Mouse (Mus musculus): ENCODE measurements around the gene Mylk2.

Mylk2 gene

DNA sequence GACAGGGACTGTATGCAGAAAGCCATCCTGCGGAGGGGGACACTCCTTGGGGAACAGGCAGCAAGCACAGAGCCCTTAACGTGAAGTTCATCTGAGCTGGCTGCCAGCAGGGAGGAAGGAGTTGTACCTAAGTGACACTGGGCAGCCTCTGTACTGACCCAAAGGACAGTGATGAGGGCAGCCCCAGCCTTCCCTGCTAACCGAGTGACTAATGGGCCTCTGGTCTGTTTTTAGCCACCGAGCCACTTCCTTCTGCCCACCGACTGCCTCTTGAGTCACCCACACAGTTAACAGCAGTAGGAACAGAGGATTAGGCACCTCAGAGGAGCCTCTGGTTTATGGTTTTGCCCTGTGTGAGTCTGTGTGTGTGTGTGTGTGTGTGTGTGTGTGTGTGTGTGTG is 16.2 kb downstream of the Mylk2 start:
- ChIA-PET POLR2A (no interaction called here), CTCF (interaction anchor here in 1 of 4 experiments (0.7 kb wide), 1 partner anchor 535 kb away, joined by 3 read pairs; no protein-coding TSS in a partner anchor)

- CTCF ChIA-PET = interaction anchor here in 2 of 4 experiments (0.5 to 0.7 kb wide), 2 partner anchors 14 to 536 kb away, joined by 3 to 4 read pairs; no protein-coding TSS in a partner anchor
- POLR2A ChIA-PET = interaction anchor here in 1 of 4 experiments (0.6 kb wide), 1 partner anchor 587 kb away, joined by 3 read pairs; no protein-coding TSS in a partner anchor
Observed at GRCm38 (mm10) chr2:152928219-152928987, 17.3 kb downstream of the Mylk2 start.

GRCm38 (mm10) chr2:152928988-152929370 is 17.8 kb downstream of the Mylk2 start:
- ChIA-PET CTCF (interaction anchor here in 1 of 4 experiments (1.3 kb wide), 1 partner anchor 11 kb away, joined by 3 read pairs; no protein-coding TSS in a partner anchor), POLR2A (no interaction called here)

DNA sequence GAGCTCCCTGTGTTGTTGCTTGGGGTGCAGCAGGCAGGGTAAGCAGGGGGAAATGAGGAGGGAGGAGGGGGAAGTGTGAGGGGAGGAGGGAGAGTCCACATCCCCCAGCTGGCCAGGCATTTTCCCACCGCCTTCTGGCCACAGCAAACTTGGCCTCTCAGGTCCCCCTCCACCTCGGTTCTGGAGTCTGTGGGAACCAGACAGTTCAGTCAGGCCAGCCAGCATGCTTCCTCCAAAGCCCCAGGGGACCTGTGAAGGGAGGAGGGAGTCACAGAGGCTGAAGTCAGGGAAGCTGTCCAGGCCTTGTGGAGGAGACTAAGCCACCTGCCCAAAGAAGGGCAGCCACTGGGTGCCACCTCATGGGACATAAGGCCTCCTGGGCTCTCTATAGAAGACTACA is 19.1 kb downstream of the Mylk2 start:
- CTCF ChIA-PET = interaction anchor here in 2 of 4 experiments (0.5 to 1.3 kb wide), 3 partner anchors 10 to 281 kb away, joined by 3 read pairs; no protein-coding TSS in a partner anchor
- POLR2A ChIA-PET = no interaction called here

DNA sequence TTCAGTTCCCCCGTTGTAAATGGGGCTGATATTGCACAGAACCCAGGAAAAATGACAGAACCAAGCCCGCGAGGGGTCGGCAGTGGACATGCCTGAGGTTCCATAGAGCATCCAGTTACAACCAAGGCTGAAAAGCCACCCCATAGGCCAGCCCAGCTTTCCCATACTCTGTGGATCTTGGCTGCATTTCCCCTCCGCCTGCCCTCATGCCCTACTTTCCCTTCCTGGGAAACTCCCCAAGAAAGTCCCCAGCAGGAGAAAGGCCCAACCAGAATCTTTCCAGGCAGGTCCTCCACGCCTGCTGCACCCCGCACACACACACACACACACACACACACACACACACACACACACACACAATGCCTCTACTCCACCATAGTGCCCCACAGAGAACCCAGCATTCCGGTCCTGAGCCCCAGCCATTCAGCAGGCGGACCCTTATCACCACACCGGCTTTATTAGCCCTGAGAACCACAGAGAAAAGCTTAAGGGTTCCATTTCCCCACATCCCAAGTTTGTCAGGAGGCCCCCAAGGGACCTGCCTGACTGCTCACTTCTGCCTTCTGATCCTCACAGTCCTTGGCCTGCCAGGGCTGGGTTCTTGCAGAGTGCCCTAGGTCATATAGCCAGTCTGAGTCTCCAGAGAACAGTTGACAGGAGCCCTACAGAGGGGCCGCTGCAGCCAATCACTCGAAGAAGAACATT is 20.5 kb downstream of the Mylk2 start:
- CTCF ChIA-PET = interaction anchor here in 3 of 4 experiments (0.6 to 2.4 kb wide), 11 partner anchors 8 to 316 kb away, joined by 3 to 8 read pairs (median 4); partner anchors contain the start of gene H13 (in 1 of the 3)
- POLR2A ChIA-PET = interaction anchor here in 2 of 4 experiments (0.7 to 2.6 kb wide), 7 partner anchors 7 to 303 kb away, joined by 3 to 9 read pairs (median 4); no protein-coding TSS in a partner anchor

GRCm38 (mm10) chr2:152933048-152933447 is 21.9 kb downstream of the Mylk2 start, which contains the start of gene Foxs1:
Foxs1 (minus strand) TSS chr2:152933208.
- CTCF ChIA-PET = interaction anchor here (0.6 to 2.4 kb wide), 23 partner anchors 9 to 481 kb away, joined by 3 to 8 read pairs (median 3); partner anchors contain the start of genes Dusp15 (in 1 of the 4), H13 (in 1 of the 4) and Xkr7 (in 1 of the 4)
- POLR2A ChIA-PET = interaction anchor here in 2 of 4 experiments (1.0 to 2.6 kb wide), 8 partner anchors 9 to 210 kb away, joined by 3 to 9 read pairs (median 4); no protein-coding TSS in a partner anchor

- CTCF ChIA-PET = interaction anchor here (0.5 to 2.4 kb wide), 29 partner anchors 8 to 1119 kb away, joined by 3 to 8 read pairs (median 3); partner anchors contain the start of genes Dusp15 (in 1 of the 4), Mylk2 (in 1 of the 4) and Xkr7 (in 1 of the 4)
- POLR2A ChIA-PET = interaction anchor here in 3 of 4 experiments (0.6 to 2.6 kb wide), 6 partner anchors 9 to 209 kb away, joined by 3 to 9 read pairs (median 4); no protein-coding TSS in a partner anchor
Observed at GRCm38 (mm10) chr2:152933614-152934013, 22.5 kb downstream of the Mylk2 start.

GRCm38 (mm10) chr2:152939846-152940245 is 28.7 kb downstream of the Mylk2 start:
- CTCF ChIA-PET = interaction anchor here (0.5 to 1.6 kb wide), 39 partner anchors 8 to 386 kb away, joined by 3 to 10 read pairs (median 3); partner anchors contain the start of genes Defb25 (in 1 of the 4) and Dusp15 (in 1 of the 4)
- POLR2A ChIA-PET = interaction anchor here in 3 of 4 experiments (0.6 to 1.3 kb wide), 4 partner anchors 15 to 929 kb away, joined by 3 to 4 read pairs (median 3); partner anchors contain the start of gene Tspyl3 (in 1 of the 3)

- CTCF ChIA-PET = interaction anchor here in 3 of 4 experiments (0.6 to 1.2 kb wide), 3 partner anchors 8 to 61 kb away, joined by 3 to 8 read pairs (median 3); partner anchors contain the start of gene Foxs1 (in 1 of the 3)
- POLR2A ChIA-PET = interaction anchor here in 1 of 4 experiments (1.0 kb wide), 1 partner anchor 10 kb away, joined by 3 read pairs; the partner anchor contains the start of gene Dusp15
Observed at GRCm38 (mm10) chr2:152941106-152941505, 30.0 kb downstream of the Mylk2 start.

DNA sequence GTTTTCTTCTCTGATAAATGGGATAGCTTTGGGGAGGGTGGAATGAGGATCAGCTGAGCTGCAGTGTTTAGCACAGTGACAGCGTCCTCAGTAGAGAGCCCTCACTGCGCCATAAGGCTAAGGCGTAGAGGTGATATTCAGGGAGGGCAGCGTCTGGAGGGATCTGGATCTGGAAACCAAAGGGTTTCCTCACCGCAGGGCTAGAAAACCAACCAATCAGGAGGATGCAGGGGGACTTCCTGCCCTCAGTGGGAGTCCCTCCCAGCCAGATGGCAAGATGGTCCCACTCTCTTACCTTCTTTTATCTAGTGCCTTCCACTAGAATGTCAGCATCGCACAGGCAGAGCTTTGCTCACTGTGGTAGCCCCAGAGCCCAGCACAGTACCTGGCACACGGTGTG is 30.6 kb downstream of the Mylk2 start:
- POLR2A ChIA-PET = interaction anchor here in 1 of 4 experiments (1.0 kb wide), 1 partner anchor 10 kb away, joined by 3 read pairs; the partner anchor contains the start of gene Dusp15
- CTCF ChIA-PET = interaction anchor here in 1 of 4 experiments (1.2 kb wide), 1 partner anchor 8 kb away, joined by 3 read pairs; the partner anchor contains the start of gene Foxs1

GRCm38 (mm10) chr2:152942898-152943515 is 31.9 kb downstream of the Mylk2 start:
- ChIA-PET CTCF (interaction anchor here in 2 of 4 experiments (0.7 to 1.6 kb wide), 3 partner anchors 9 to 200 kb away, joined by 3 to 5 read pairs (median 4); no protein-coding TSS in a partner anchor), POLR2A (interaction anchor here in 2 of 4 experiments (0.9 to 1.1 kb wide), 3 partner anchors 8 to 114 kb away, joined by 3 read pairs; partner anchors contain the start of gene Dusp15 (in 1 of the 2))

DNA sequence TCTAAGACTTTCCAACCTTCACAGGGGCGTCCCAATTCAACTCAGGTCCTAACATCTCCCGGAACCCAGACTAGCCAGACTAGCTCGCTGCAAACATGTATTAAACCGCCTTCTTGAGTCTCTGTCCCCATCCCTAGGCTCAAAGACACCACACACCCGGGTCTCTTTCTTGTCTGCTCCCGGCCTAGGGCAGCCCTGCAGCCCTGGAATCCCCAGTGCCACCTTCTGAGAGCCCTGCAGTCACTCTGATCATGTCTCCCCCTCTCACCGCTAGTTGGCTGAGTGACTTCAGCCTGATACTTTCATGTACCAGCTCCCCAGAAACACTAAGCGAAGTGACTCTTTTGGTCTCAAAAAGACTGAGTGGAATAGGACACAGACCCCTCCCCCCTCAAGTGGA is 32.4 kb downstream of the Mylk2 start:
- POLR2A ChIA-PET = interaction anchor here in 2 of 4 experiments (0.9 to 1.4 kb wide), 4 partner anchors 8 to 854 kb away, joined by 3 read pairs; partner anchors contain the start of gene Dusp15 (in 1 of the 2)
- CTCF ChIA-PET = interaction anchor here in 2 of 4 experiments (0.6 to 1.6 kb wide), 4 partner anchors 10 to 199 kb away, joined by 3 to 5 read pairs (median 4); no protein-coding TSS in a partner anchor

GRCm38 (mm10) chr2:152944013-152944412 is 32.9 kb downstream of the Mylk2 start:
- POLR2A ChIA-PET = interaction anchor here in 1 of 4 experiments (0.8 to 1.5 kb wide), 6 partner anchors 13 to 854 kb away, joined by 3 to 4 read pairs (median 3); no protein-coding TSS in a partner anchor
- CTCF ChIA-PET = interaction anchor here in 1 of 4 experiments (0.6 to 1.6 kb wide), 3 partner anchors 10 to 18 kb away, joined by 3 to 5 read pairs (median 4); no protein-coding TSS in a partner anchor

- POLR2A ChIA-PET = interaction anchor here in 1 of 4 experiments (1.6 kb wide), 1 partner anchor 73 kb away, joined by 3 read pairs; no protein-coding TSS in a partner anchor
Observed at GRCm38 (mm10) chr2:152947098-152947497, 35.9 kb downstream of the Mylk2 start.

DNA sequence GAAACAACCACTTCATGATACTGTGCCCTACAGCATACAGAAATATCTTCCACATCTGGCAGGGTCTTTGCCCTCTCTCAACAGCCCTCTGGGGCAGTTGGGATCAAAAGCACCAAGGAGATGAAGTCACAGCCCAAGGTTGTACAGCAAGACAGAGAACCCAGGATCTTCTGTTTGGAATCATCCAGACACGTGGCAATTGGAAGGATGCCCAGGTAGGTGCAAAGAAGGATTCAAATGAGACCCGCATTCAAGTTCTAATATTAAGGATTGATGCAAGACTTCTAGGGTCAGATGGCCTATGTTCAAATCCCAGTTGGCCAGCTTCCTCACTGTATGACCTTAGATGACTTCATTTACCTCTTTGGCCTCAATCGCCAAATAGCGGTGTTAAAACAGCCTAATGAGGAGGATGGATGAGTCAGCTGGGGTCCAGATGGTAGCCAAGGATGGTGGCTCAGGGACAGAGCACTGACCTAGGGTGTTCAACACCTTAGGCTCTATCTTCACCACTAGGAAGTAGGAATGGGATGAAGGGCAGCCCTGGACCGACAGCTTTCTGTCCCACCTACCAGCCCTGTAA is 37.4 kb downstream of the Mylk2 start:
- POLR2A ChIA-PET = interaction anchor here in 1 of 4 experiments (1.6 kb wide), 1 partner anchor 75 kb away, joined by 3 read pairs; no protein-coding TSS in a partner anchor
- CTCF ChIA-PET = no interaction called here

More at GRCm38 (mm10) chr2:152947098-152947497, 35.9 kb downstream of the Mylk2 start:
- CTCF ChIA-PET = interaction anchor here in 1 of 4 experiments (0.6 kb wide), 1 partner anchor 13 kb away, joined by 3 read pairs; no protein-coding TSS in a partner anchor

GRCm38 (mm10) chr2:152950358-152951064 is 39.4 kb downstream of the Mylk2 start:
- POLR2A ChIA-PET = interaction anchor here in 2 of 4 experiments (0.6 to 1.0 kb wide), 7 partner anchors 9 to 607 kb away, joined by 3 read pairs; partner anchors contain the start of gene Foxs1 (in 1 of the 2)
- CTCF ChIA-PET = interaction anchor here in 3 of 4 experiments (0.6 to 2.6 kb wide), 10 partner anchors 11 to 979 kb away, joined by 3 to 11 read pairs (median 4); partner anchors contain the start of gene Foxs1 (in 1 of the 3)

Measured in embryonic stem cell, embryonic (primary cell).